Mouse (Mus musculus) small intestine, adult 2 months (tissue): ENCODE results near the gene Stap2.
A peak's percentile ranks its signal among the peaks of the same experiment; 100 is the strongest.

Experiments used
- CTCF ChIP-seq: fragments of 200-500 bp; IDR thresholded peaks from 2 replicates; pipeline ENCODE4 v1.5.1; 2012; ENCODE audit warnings: low read depth, mild to moderate bottlenecking, control low read depth, inconsistent platforms, low read length, moderate library complexity, mixed read lengths; ENCODE audit not compliant: insufficient replicate concordance, insufficient read length; ENCODE audit errors: extremely low read depth
- POLR2A ChIP-seq: fragments of 200-500 bp; IDR thresholded peaks from 2 replicates; pipeline ENCODE4 v1.6.1; 2012; ENCODE audit warnings: low read depth, mild to moderate bottlenecking, control low read depth, inconsistent platforms, low read length, moderate library complexity

DNA sequence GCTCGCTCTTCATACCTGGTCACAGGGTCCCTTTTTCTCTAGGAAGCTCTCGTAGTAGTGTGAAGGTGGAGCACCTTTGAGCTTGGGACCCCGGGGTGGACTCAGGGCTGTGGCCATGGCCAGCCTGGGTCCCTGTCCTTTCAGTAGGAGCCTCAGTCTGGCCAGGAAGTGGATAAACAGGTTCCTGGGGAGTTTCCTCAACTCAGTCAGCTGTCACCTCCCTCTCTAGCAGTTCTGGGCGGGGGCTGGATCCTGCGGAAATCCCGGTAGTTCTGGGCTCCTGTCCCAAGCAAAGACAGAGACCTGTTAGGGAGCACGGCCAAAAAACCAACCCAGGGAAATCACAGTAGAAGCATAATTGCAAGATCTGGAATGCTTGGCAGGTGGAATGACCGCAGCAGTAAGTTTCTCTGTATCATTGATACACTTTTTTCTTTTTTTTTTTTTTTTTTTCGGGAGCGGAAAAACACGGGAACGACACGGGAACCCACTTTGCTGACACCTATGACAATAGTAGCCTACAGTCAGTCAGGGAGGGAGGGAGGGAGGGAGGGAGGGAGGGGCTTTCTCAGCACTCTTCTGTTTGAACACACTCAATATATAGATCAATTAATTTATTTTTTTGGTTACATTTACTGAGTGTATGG lies at the start of gene Stap2, which contains the start of gene Mpnd:
- peak; percentile 59 for TF ChIP-seq POLR2A
- TF ChIP-seq CTCF: no peak
